Mouse (Mus musculus) thymus, postnatal 10 days (tissue): Measurements from ENCODE around the gene Mt2.
"Not testable (repeated sequence)": the region's sequence is repeated elsewhere in the genome, so short reads cannot be mapped to it uniquely, and the experiment has no call there.

ENCODE experiments used
- DNase-seq, 2 experiments: peaks; one replicate each; pipeline ENCODE4 v3.0.0; 2021; ENCODE audit warnings: low spot score in 2 of 2

Mt2 gene

GRCm38 (mm10) chr8:94172075-94172808 lies at the start of gene Mt2:
Gene Mt2 (plus strand): TSS chr8:94172664.
- DNase-seq, result no peak

- no peak for DNase-seq
These were observed 49.6 kb upstream of the Mt2 start for GRCm38 (mm10) chr8:94122711-94123468.

GRCm38 (mm10) chr8:94127711-94128110 lies 44.8 kb upstream of the Mt2 start:
- no peak for DNase-seq

- DNase-seq, result no peak
These were observed 43.2 kb upstream of the Mt2 start for GRCm38 (mm10) chr8:94129133-94129789.

- no peak for DNase-seq
These were observed 42.3 kb upstream of the Mt2 start for GRCm38 (mm10) chr8:94130126-94130525.

- no peak for DNase-seq
These were observed 40.4 kb upstream of the Mt2 start for GRCm38 (mm10) chr8:94132096-94132495.

GRCm38 (mm10) chr8:94134601-94135000 lies 37.9 kb upstream of the Mt2 start:
- DNase-seq, result not testable (repeated sequence)

GRCm38 (mm10) chr8:94135556-94135955 lies 36.9 kb upstream of the Mt2 start:
- no peak for DNase-seq

- no peak for DNase-seq
These were observed 36.3 kb upstream of the Mt2 start for GRCm38 (mm10) chr8:94136192-94136591.

- DNase-seq, result no peak
These were observed 35.5 kb upstream of the Mt2 start, which contains the start of gene Mt4 for GRCm38 (mm10) chr8:94136933-94137332. Gene Mt4 (plus strand): TSS chr8:94137197.

- no peak for DNase-seq
These were observed 32.1 kb upstream of the Mt2 start for GRCm38 (mm10) chr8:94140266-94140795.

GRCm38 (mm10) chr8:94148236-94148635 lies 24.2 kb upstream of the Mt2 start:
- DNase-seq, result no peak

GRCm38 (mm10) chr8:94150925-94151324 lies 21.5 kb upstream of the Mt2 start:
- DNase-seq, result no peak

GRCm38 (mm10) chr8:94152513-94153300 lies 19.8 kb upstream of the Mt2 start, which contains the start of gene Mt3:
Gene Mt3 (plus strand): TSS chr8:94152607.
- DNase-seq, result peak in 1 of 2 experiments; percentile 17

- no peak for DNase-seq
These were observed 19.0 kb upstream of the Mt2 start for GRCm38 (mm10) chr8:94153451-94153850.

GRCm38 (mm10) chr8:94154537-94154936 lies 17.9 kb upstream of the Mt2 start:
- no peak for DNase-seq

- DNase-seq, result no peak
These were observed 16.4 kb upstream of the Mt2 start for GRCm38 (mm10) chr8:94156092-94156491.

- DNase-seq, result not testable (repeated sequence)
These were observed 6.7 kb upstream of the Mt2 start for GRCm38 (mm10) chr8:94165772-94166171.

GRCm38 (mm10) chr8:94167244-94167643 lies 5.2 kb upstream of the Mt2 start:
- DNase-seq, result peak; percentile 52 to 85

- DNase-seq, result no peak
These were observed 2.9 kb upstream of the Mt2 start for GRCm38 (mm10) chr8:94169547-94169946.

GRCm38 (mm10) chr8:94171321-94171755 lies 1.1 kb upstream of the Mt2 start:
- no peak for DNase-seq
